ENCODE assay signal across 15 mouse cellular contexts in genomic region chr14:32439744-32440143, GRCm38 (mm10). TPM values are rescaled to one million over a fixed set of nuclear protein-coding genes. Genes with fewer than 3 reads are reported as not detected.
A peak's percentile ranks its signal among the peaks of the same experiment; 100 is the strongest.
DNase-seq lines count a peak whose midpoint lies in the region; ATAC-seq lines count a peak whose summit lies in the region.
"Had no signal": no experiment of that assay in that cellular context is flagged by ENCODE, and none has a peak within 500 bp of the region (broad histone marks: within the 10 kb centered on the region; RNA-seq: fewer than 3 reads in every experiment).

No protein-coding gene starts in this region.

- no peak overlapping the region for H3K4me2 ChIP-seq in neural tube, embryonic 12.5 days (replicated peaks)
- peak overlapping the region; percentile 3; the same call in 1 of the 2 replicates for H3K4me2 ChIP-seq in intestine, embryonic 15.5 days (replicated peaks)
- no peak overlapping the region for H3K4me2 ChIP-seq in stomach, embryonic 15.5 days

- H3K4me3 ChIP-seq in neural tube, embryonic 12.5 days: no peak overlapping the region
- no peak overlapping the region for H3K4me3 ChIP-seq in intestine, embryonic 15.5 days (replicated peaks)
- H3K4me3 ChIP-seq in stomach, embryonic 15.5 days (replicated peaks): no peak overlapping the region
- H3K4me3 ChIP-seq: gastrocnemius, adult 2 months had no signal

- no peaks in the 10 kb centered on the region; the same call in 1 of the 2 replicates for H3K27me3 ChIP-seq in neural tube, embryonic 12.5 days (replicated peaks)
- H3K27me3 ChIP-seq in intestine, embryonic 15.5 days (replicated peaks): no peaks in the 10 kb centered on the region
- no peaks in the 10 kb centered on the region for H3K27me3 ChIP-seq in stomach, embryonic 15.5 days (replicated peaks)

- H3K9me3 ChIP-seq in neural tube, embryonic 12.5 days: no peaks in the 10 kb centered on the region
- no peaks in the 10 kb centered on the region for H3K9me3 ChIP-seq in intestine, embryonic 15.5 days
- H3K9me3 ChIP-seq in stomach, embryonic 15.5 days: no peaks in the 10 kb centered on the region

- H3K36me3 ChIP-seq in neural tube, embryonic 12.5 days: no peaks in the 10 kb centered on the region
- H3K36me3 ChIP-seq in intestine, embryonic 15.5 days: no peaks in the 10 kb centered on the region
- no peaks in the 10 kb centered on the region for H3K36me3 ChIP-seq in stomach, embryonic 15.5 days

- DNase-seq in cerebellum, postnatal 10 days: peak; percentile 40 to 42
- DNase-seq in cerebellum, adult 9-11 months: no peak
- DNase-seq in neural tube, embryonic 10.5 days (ENCODE audit: extremely low spot score, low spot score): no peak
- DNase-seq in adrenal gland, adult 2 months: no peak
- DNase-seq: gastrocnemius, adult 2 months; kidney, postnatal 25 days; lung, postnatal 4 days; thymus, postnatal 14 days had no signal

- WGBS in neural tube, embryonic 12.5 days: 34% methylated on average over 3 of the region's 3 CpGs
- WGBS in intestine, embryonic 15.5 days: 9% methylated on average over 3 of the region's 3 CpGs
- 11% methylated on average over 3 of the region's 3 CpGs for WGBS in stomach, embryonic 15.5 days

- H3K4me1 ChIP-seq in neural tube, embryonic 12.5 days: peaks cover 12% of the 10 kb centered on the region; the same call in 1 of the 2 replicates
- no peaks in the 10 kb centered on the region for H3K4me1 ChIP-seq in intestine, embryonic 15.5 days (replicated peaks)
- 0 out of 2 replicates have a peak, but pooled peaks cover 8% of the 10 kb centered on the region for H3K4me1 ChIP-seq in stomach, embryonic 15.5 days

- no peak overlapping the region for H3K9ac ChIP-seq in neural tube, embryonic 12.5 days
- H3K9ac ChIP-seq in intestine, embryonic 15.5 days: no peak overlapping the region
- H3K9ac ChIP-seq in stomach, embryonic 15.5 days: no peak overlapping the region

- no peak overlapping the region for H3K27ac ChIP-seq in neural tube, embryonic 12.5 days
- peak overlapping the region; percentile 71 for H3K27ac ChIP-seq in intestine, embryonic 15.5 days
- peak overlapping the region; percentile 23 for H3K27ac ChIP-seq in stomach, embryonic 15.5 days
- H3K27ac ChIP-seq: gastrocnemius, adult 2 months had no signal

- peak; percentile 48; the same call in 1 of the 2 replicates for ATAC-seq in neural tube, embryonic 12.5 days (ENCODE audit: low FRiP score, low read depth)
- peak; percentile 87 for ATAC-seq in intestine, embryonic 15.5 days
- ATAC-seq in stomach, embryonic 15.5 days (ENCODE audit: insufficient read depth, low FRiP score, low read depth): peak; percentile 76; the same call in 1 of the 2 replicates
- ATAC-seq in monocyte, adult 5-6 weeks (replicated peaks; ENCODE audit: insufficient number of reproducible peaks, low FRiP score, low TSS enrichment, poor library complexity, severe bottlenecking): no peak

RNA-seq across cellular contexts. Expression of gene Slc18a3, which starts 24.9 kb away (rescaled TPM):
- polyA plus RNA-seq in neural tube, embryonic 12.5 days (2016; fragmentation: Nextera tagmentation; extraction: Ambion mirVana): 30.0 and 33.1 TPM in 2 replicates
- 8.4 TPM in 2 replicates for polyA plus RNA-seq in intestine, embryonic 15.5 days (2015; fragmentation: Nextera tagmentation; extraction: Ambion mirVana)
- 6.3 and 6.9 TPM in 2 replicates for polyA plus RNA-seq in stomach, embryonic 15.5 days (2015; fragmentation: Nextera tagmentation; extraction: Ambion mirVana)
- not detected for total RNA-seq in adrenal gland, adult 2 months (2021)
- 0.06 and 0.08 TPM in 2 replicates for polyA plus RNA-seq in adrenal gland, adult 2 months (2012; rRNA removed)
- not detected in 3 replicates for total RNA-seq in monocyte, adult 5-6 weeks (2017)
- total RNA-seq: gastrocnemius, adult 2 months; neutrophil, adult 5-6 weeks had no signal

RNA-seq across cellular contexts. Expression of gene Chat, which starts 26.0 kb away (rescaled TPM):
- 4.4 and 5.6 TPM in 2 replicates for polyA plus RNA-seq in neural tube, embryonic 12.5 days (2016; fragmentation: Nextera tagmentation; extraction: Ambion mirVana)
- 0.89 and 1.4 TPM in 2 replicates for polyA plus RNA-seq in intestine, embryonic 15.5 days (2015; fragmentation: Nextera tagmentation; extraction: Ambion mirVana)
- polyA plus RNA-seq in stomach, embryonic 15.5 days (2015; fragmentation: Nextera tagmentation; extraction: Ambion mirVana): 0.68 and 0.91 TPM in 2 replicates
- total RNA-seq in adrenal gland, adult 2 months (2021): not detected
- not detected in 2 replicates for polyA plus RNA-seq in adrenal gland, adult 2 months (2012; rRNA removed)
- not detected in 3 replicates for total RNA-seq in monocyte, adult 5-6 weeks (2017)
- total RNA-seq: gastrocnemius, adult 2 months; neutrophil, adult 5-6 weeks had no signal

RNA-seq across cellular contexts. Expression of gene 1700024G13Rik, which starts 51.6 kb away (rescaled TPM):
- polyA plus RNA-seq in neural tube, embryonic 12.5 days (2016; fragmentation: Nextera tagmentation; extraction: Ambion mirVana): not detected in 2 replicates
- not detected in 2 replicates for polyA plus RNA-seq in intestine, embryonic 15.5 days (2015; fragmentation: Nextera tagmentation; extraction: Ambion mirVana)
- polyA plus RNA-seq in stomach, embryonic 15.5 days (2015; fragmentation: Nextera tagmentation; extraction: Ambion mirVana): 0.15 TPM in 1 of 2 replicates, not detected in the other
- total RNA-seq in adrenal gland, adult 2 months (2021): not detected
- polyA plus RNA-seq in adrenal gland, adult 2 months (2012; rRNA removed): not detected in 2 replicates
- total RNA-seq in monocyte, adult 5-6 weeks (2017): not detected in 3 replicates
- total RNA-seq: gastrocnemius, adult 2 months; neutrophil, adult 5-6 weeks had no signal
- polyA plus RNA-seq: limb, embryonic 14.5 days; small intestine, adult 2 months had no signal

Comparison
In these comparisons a context has a peak if more than half of its experiments do, and no peak if none do; other contexts are left out.
1. DNase-seq: peak in cerebellum, postnatal 10 days (2 of 2); none in cerebellum, adult 9-11 months (single experiment), neural tube, embryonic 10.5 days (single experiment) and adrenal gland, adult 2 months (single experiment).